Mouse (Mus musculus) lung, postnatal 0 days (tissue): ENCODE measurements around the gene Tarbp2.

Experiments
- CTCF ChIP-seq: IDR thresholded peaks from 2 replicates; pipeline ENCODE4 v1.5.1; 2016; ENCODE audit warnings: antibody characterized with exemption, mild to moderate bottlenecking
- EP300 ChIP-seq: IDR thresholded peaks from 2 replicates; pipeline ENCODE4 v1.6.1; 2016; ENCODE audit warnings: antibody characterized with exemption, mild to moderate bottlenecking, control low read depth

DNA sequence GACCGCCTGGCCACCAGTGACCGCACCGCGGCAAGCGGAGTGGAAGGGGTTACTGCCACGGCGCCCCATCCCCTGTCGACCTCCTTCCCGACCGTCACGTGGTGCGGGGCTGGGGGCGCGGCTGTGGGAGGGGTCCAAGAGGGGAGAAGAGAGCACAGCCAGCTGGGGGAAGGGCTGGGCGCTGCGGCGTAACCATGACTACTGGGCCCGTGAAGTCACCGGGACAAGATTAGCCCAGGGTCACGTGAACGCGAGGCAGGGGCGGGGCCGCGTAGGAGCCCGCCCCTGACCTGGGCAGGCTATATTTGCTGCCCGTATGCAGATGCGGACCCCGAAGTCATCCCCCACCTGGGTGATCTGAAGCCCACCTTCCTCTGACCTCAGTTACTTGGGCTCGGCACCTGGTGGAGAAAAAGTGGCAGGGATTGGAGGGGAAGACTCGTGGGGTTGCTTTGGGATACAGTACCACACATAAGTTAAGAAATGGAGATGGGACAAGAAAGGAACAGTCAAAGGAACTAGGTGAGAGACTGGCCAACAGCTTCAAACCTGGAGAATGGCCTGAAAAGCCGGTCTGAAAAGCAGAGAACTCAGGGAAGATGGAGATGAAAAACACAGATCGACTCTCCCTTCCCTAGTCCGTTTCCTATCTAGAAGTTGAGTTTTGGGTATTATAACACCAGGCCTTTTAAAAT, 7.3 kb upstream of the Tarbp2 start:
- no peak for TF ChIP-seq EP300
- peak; percentile 2; the same call in 1 of the 2 replicates for TF ChIP-seq CTCF
